Mouse (Mus musculus) intestine, embryonic 15.5 days (tissue): ENCODE measurements around the gene Hs2st1. TPM values are rescaled to one million over a fixed set of nuclear protein-coding genes. Genes with fewer than 3 reads are reported as not detected.
A peak's percentile ranks its signal among the peaks of the same experiment; 100 is the strongest.

Experiments used
- ATAC-seq: fragments of 200-750 bp; cut with Nextera tagmentation; 2 replicates; pipeline ENCODE4 v1.8.0; 2017; ENCODE audit warnings: moderate TSS enrichment, moderate library complexity
- H3K27ac ChIP-seq: fragments of 300-500 bp; sonication (generic); 2 replicates; pipeline ENCODE4 v1.5.1; 2015; ENCODE audit warnings: mild to moderate bottlenecking, inconsistent platforms
- H3K27me3 ChIP-seq: fragments of 300-500 bp; sonication (generic); replicated peaks from 2 replicates; pipeline ENCODE4 v1.6.1; 2015; ENCODE audit warnings: inconsistent platforms
- H3K36me3 ChIP-seq: fragments of 300-500 bp; sonication (generic); 2 replicates; pipeline ENCODE4 v1.6.1; 2015; ENCODE audit warnings: inconsistent platforms
- H3K4me1 ChIP-seq: fragments of 300-500 bp; sonication (generic); replicated peaks from 2 replicates; pipeline ENCODE4 v1.6.1; 2015; ENCODE audit warnings: inconsistent platforms
- H3K4me2 ChIP-seq: fragments of 300-500 bp; sonication (generic); replicated peaks from 2 replicates; pipeline ENCODE4 v1.6.1; 2015; ENCODE audit warnings: mild to moderate bottlenecking, inconsistent platforms
- H3K4me3 ChIP-seq: fragments of 300-500 bp; sonication (generic); replicated peaks from 2 replicates; pipeline ENCODE4 v1.5.1; 2015; ENCODE audit warnings: inconsistent platforms
- H3K9ac ChIP-seq: fragments of 300-500 bp; sonication (generic); 2 replicates; pipeline ENCODE4 v1.6.1; 2015; ENCODE audit warnings: inconsistent platforms
- H3K9me3 ChIP-seq: fragments of 300-500 bp; sonication (generic); 2 replicates; pipeline ENCODE4 v1.6.1; 2016; ENCODE audit warnings: inconsistent platforms
- WGBS: fragments of 180-500 bp; shearing (Covaris S2); methylation state at CpG from one replicate; pipeline ENCODE4 v1.1.7; 2015; 5-methylcytosine and 5-hydroxymethylcytosine counted together
- polyA plus RNA-seq: library from polyadenylated mRNA; unstranded; fragments of >200 nt; fragmentation: Nextera tagmentation; extraction: Ambion mirVana; gene quantifications from 2 replicates; pipeline ENCODE4 v1.2.1, GENCODE M21; 2015

Gene Hs2st1
- polyA plus RNA-seq, 1 experiment from 2014 or later: 10.3 TPM

GRCm38 (mm10) chr3:144412538-144413272, 157.3 kb downstream of the Hs2st1 start:
- Histone ChIP-seq H3K4me2 (peak overlapping the region; percentile 42), H3K4me3 (no peak overlapping the region), H3K36me3 (no peaks in the 10 kb centered on the region), H3K27me3 (no peaks in the 10 kb centered on the region), H3K9me3 (no peaks in the 10 kb centered on the region), H3K4me1 (0 out of 2 replicates have a peak, but pooled peaks cover 5% of the 10 kb centered on the region), H3K27ac (no peak overlapping the region), H3K9ac (no peak overlapping the region)
- peak; percentile 49; the same call in 1 of the 2 replicates for ATAC-seq
- 6% methylated on average over 10 of the region's 10 CpGs for WGBS

- Histone ChIP-seq H3K27ac (no peak overlapping the region), H3K4me1 (0 out of 2 replicates have a peak, but pooled peaks cover 5% of the 10 kb centered on the region), H3K4me3 (no peak overlapping the region), H3K27me3 (no peaks in the 10 kb centered on the region), H3K9ac (no peak overlapping the region), H3K36me3 (no peaks in the 10 kb centered on the region), H3K4me2 (no peak overlapping the region), H3K9me3 (no peaks in the 10 kb centered on the region)
- ATAC-seq: no peak
- WGBS: 20% methylated on average over 8 of the region's 8 CpGs
Measured at GRCm38 (mm10) chr3:144411650-144412278, 158.2 kb downstream of the Hs2st1 start.

GRCm38 (mm10) chr3:144411051-144411542, 158.9 kb downstream of the Hs2st1 start:
- H3K27ac ChIP-seq: no peak overlapping the region
- no peaks in the 10 kb centered on the region for H3K9me3 ChIP-seq
- H3K9ac ChIP-seq: no peak overlapping the region
- H3K27me3 ChIP-seq: no peaks in the 10 kb centered on the region
- no peak for ATAC-seq
- 0 out of 2 replicates have a peak, but pooled peaks cover 5% of the 10 kb centered on the region for H3K4me1 ChIP-seq
- H3K36me3 ChIP-seq: no peaks in the 10 kb centered on the region
- H3K4me3 ChIP-seq: no peak overlapping the region
- no peak overlapping the region for H3K4me2 ChIP-seq
- 40% methylated on average over 5 of the region's 5 CpGs for WGBS

GRCm38 (mm10) chr3:144408953-144409352, 161.0 kb downstream of the Hs2st1 start:
- no peak for ATAC-seq
- Histone ChIP-seq H3K9me3 (no peaks in the 10 kb centered on the region), H3K4me3 (no peak overlapping the region), H3K4me1 (0 out of 2 replicates have a peak, but pooled peaks cover 5% of the 10 kb centered on the region), H3K9ac (no peak overlapping the region), H3K27ac (no peak overlapping the region), H3K27me3 (no peaks in the 10 kb centered on the region), H3K4me2 (no peak overlapping the region), H3K36me3 (no peaks in the 10 kb centered on the region)
- WGBS: 97% methylated on average over 1 of the region's 1 CpGs

GRCm38 (mm10) chr3:144405331-144405730, 164.7 kb downstream of the Hs2st1 start:
- Histone ChIP-seq H3K36me3 (no peaks in the 10 kb centered on the region), H3K9me3 (no peaks in the 10 kb centered on the region), H3K27ac (no peak overlapping the region), H3K27me3 (no peaks in the 10 kb centered on the region), H3K4me2 (no peak overlapping the region), H3K4me1 (0 out of 2 replicates have a peak, but pooled peaks cover 2% of the 10 kb centered on the region), H3K9ac (no peak overlapping the region), H3K4me3 (no peak overlapping the region)
- ATAC-seq: no peak
- 73% methylated on average over 11 of the region's 11 CpGs for WGBS

- Histone ChIP-seq H3K9ac (no peak overlapping the region), H3K4me3 (no peak overlapping the region), H3K27me3 (no peaks in the 10 kb centered on the region), H3K4me1 (peaks cover 9% of the 10 kb centered on the region; the same call in 1 of the 2 replicates), H3K9me3 (no peaks in the 10 kb centered on the region), H3K27ac (no peak overlapping the region), H3K4me2 (no peak overlapping the region), H3K36me3 (no peaks in the 10 kb centered on the region)
- no peak for ATAC-seq
- WGBS: 76% methylated on average over 5 of the region's 5 CpGs
Measured at GRCm38 (mm10) chr3:144401292-144401691, 168.7 kb downstream of the Hs2st1 start.

- H3K27ac ChIP-seq: no peak overlapping the region
- 37% methylated on average over 7 of the region's 7 CpGs for WGBS
Measured at GRCm38 (mm10) chr3:144400870-144401269, 169.1 kb downstream of the Hs2st1 start.

GRCm38 (mm10) chr3:144400374-144400773, 169.6 kb downstream of the Hs2st1 start:
- no peaks in the 10 kb centered on the region for H3K9me3 ChIP-seq
- H3K9ac ChIP-seq: no peak overlapping the region
- H3K4me2 ChIP-seq: no peak overlapping the region
- H3K4me1 ChIP-seq: peaks cover 9% of the 10 kb centered on the region; the same call in 1 of the 2 replicates
- H3K27me3 ChIP-seq: no peaks in the 10 kb centered on the region
- H3K27ac ChIP-seq: no peak overlapping the region
- no peak for ATAC-seq
- no peaks in the 10 kb centered on the region for H3K36me3 ChIP-seq
- 46% methylated on average over 8 of the region's 8 CpGs for WGBS
- no peak overlapping the region for H3K4me3 ChIP-seq

More at GRCm38 (mm10) chr3:144400870-144401269, 169.1 kb downstream of the Hs2st1 start:
- no peak overlapping the region for H3K4me3 ChIP-seq
- H3K9me3 ChIP-seq: no peaks in the 10 kb centered on the region
- H3K4me1 ChIP-seq: peaks cover 9% of the 10 kb centered on the region; the same call in 1 of the 2 replicates
- ATAC-seq: no peak
- H3K4me2 ChIP-seq: no peak overlapping the region
- H3K9ac ChIP-seq: no peak overlapping the region
- H3K27me3 ChIP-seq: no peaks in the 10 kb centered on the region
- H3K36me3 ChIP-seq: no peaks in the 10 kb centered on the region

- H3K4me3 ChIP-seq: peak overlapping the region; percentile 15; the same call in 1 of the 2 replicates
- WGBS: 41% methylated on average over 21 of the region's 21 CpGs
- no peaks in the 10 kb centered on the region for H3K27me3 ChIP-seq
- no peaks in the 10 kb centered on the region for H3K9me3 ChIP-seq
- peak overlapping the region; percentile 51 for H3K4me2 ChIP-seq
- H3K9ac ChIP-seq: no peak overlapping the region
- no peak overlapping the region for H3K27ac ChIP-seq
- H3K36me3 ChIP-seq: no peaks in the 10 kb centered on the region
- peaks cover 9% of the 10 kb centered on the region; the same call in 1 of the 2 replicates for H3K4me1 ChIP-seq
- peak; percentile 86 for ATAC-seq
Measured at GRCm38 (mm10) chr3:144399358-144400096, 170.5 kb downstream of the Hs2st1 start.

- Histone ChIP-seq H3K4me2 (no peak overlapping the region), H3K36me3 (no peaks in the 10 kb centered on the region), H3K27me3 (no peaks in the 10 kb centered on the region), H3K9me3 (no peaks in the 10 kb centered on the region), H3K4me3 (no peak overlapping the region), H3K4me1 (peaks cover 9% of the 10 kb centered on the region; the same call in 1 of the 2 replicates), H3K27ac (no peak overlapping the region), H3K9ac (no peak overlapping the region)
- 86% methylated on average over 7 of the region's 7 CpGs for WGBS
- no peak for ATAC-seq
Measured at GRCm38 (mm10) chr3:144398166-144398565, 171.8 kb downstream of the Hs2st1 start.

GRCm38 (mm10) chr3:144396478-144396877, 173.5 kb downstream of the Hs2st1 start:
- Histone ChIP-seq H3K27me3 (no peaks in the 10 kb centered on the region), H3K27ac (no peak overlapping the region), H3K4me1 (peaks cover 9% of the 10 kb centered on the region; the same call in 1 of the 2 replicates), H3K9ac (no peak overlapping the region), H3K36me3 (no peaks in the 10 kb centered on the region), H3K9me3 (no peaks in the 10 kb centered on the region), H3K4me2 (no peak overlapping the region), H3K4me3 (no peak overlapping the region)
- WGBS: 64% methylated on average over 17 of the region's 17 CpGs
- ATAC-seq: no peak

GRCm38 (mm10) chr3:144394454-144394943, 175.5 kb downstream of the Hs2st1 start:
- ATAC-seq: no peak
- H3K36me3 ChIP-seq: no peaks in the 10 kb centered on the region
- 55% methylated on average over 7 of the region's 7 CpGs for WGBS
- peaks cover 2% of the 10 kb centered on the region; the same call in 1 of the 2 replicates for H3K4me1 ChIP-seq
- no peak overlapping the region for H3K9ac ChIP-seq
- H3K4me2 ChIP-seq: no peak overlapping the region
- no peaks in the 10 kb centered on the region for H3K9me3 ChIP-seq
- no peaks in the 10 kb centered on the region for H3K27me3 ChIP-seq
- no peak overlapping the region for H3K4me3 ChIP-seq
- H3K27ac ChIP-seq: no peak overlapping the region
